Mouse (Mus musculus) neutrophil, adult 5-6 weeks (primary cell): ENCODE measurements around the gene Zfp462. TPM values are rescaled to one million over a fixed set of nuclear protein-coding genes. Genes with fewer than 3 reads are reported as not detected.

Source experiments
- ATAC-seq: fragments of 151-379, 151-347 bp; 2 replicates; pipeline ENCODE4 v1.8.0; 2017; ENCODE audit warnings: mild to moderate bottlenecking, moderate TSS enrichment; ENCODE audit not compliant: insufficient number of reproducible peaks, poor library complexity, low FRiP score, severe bottlenecking; ENCODE audit errors: extremely low read depth
- total RNA-seq: library from RNA; stranded (forward); fragments of 200-1000 nt; gene quantifications from 2 replicates; pipeline ENCODE4 v1.2.3, GENCODE M21; 2017

The Zfp462 gene
- total RNA-seq, 1 experiment from 2014 or later = not detected

DNA sequence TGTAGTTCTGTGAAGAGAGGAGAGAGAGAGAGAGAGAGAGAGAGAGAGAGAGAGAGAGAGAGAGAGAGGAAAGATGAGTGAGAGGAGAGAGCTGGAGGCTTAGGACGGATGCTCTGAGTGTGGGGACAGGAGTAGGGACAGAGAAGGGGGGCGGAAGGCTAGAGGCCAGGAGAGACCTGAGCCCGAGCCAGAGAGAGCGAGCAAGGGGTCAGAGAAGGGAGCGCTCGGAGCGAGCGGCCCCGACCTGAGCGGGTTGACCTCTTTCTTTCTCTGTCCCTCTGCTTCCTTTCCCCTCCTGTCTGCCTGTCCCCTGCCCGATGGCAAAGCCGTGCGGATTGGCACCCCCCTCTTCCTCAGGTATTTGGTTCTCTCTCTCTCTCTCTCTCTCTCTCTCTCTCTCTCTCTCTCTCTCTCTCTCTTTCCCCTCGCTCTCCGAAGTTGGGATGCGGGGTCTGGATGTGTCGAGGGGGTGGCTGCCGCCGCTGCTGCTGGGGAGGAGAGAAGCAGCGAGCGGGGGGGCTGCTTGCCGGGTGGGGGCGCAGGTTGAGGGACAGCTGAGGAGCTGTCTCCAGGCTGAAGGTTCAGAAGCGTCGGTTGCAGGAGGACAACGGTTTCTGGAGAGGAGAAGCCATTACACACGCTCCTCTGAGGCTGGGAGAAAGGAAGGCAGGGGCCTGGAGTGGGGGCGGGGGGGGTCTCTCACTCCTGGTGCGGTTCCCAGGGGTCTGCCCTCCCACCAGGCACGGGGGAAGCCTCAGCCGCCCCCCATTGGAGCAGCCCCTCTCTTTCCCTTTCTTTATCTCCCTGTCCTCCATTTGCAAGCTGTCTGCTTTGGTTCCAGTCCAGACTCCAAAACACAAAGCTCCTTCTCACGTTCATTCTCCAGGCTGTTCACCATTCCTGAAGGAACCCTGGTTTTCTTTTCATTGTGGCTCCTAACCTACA lies 4.0 kb downstream of the Zfp462 start:
- no peak for ATAC-seq

DNA sequence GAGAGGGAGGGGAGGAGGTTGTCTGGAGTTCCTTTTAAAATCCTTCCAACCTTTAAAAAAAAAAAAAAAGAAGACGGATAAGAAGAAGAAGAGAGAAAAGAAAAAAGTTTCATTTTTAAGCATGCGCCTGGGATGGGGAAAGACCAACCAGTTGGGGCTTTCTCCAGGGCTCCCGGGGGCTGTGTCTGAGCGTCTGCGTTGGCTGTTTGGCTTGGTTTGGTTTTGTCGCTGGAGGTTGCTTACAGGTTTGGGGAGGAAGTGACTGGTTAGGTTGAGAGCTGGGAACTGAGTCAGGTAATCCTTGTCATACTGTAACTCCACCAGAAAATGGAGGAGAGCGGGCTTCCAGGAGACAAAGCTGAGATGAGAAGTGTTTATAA lies 4.7 kb downstream of the Zfp462 start:
- no peak for ATAC-seq

- no peak for ATAC-seq
Observed at GRCm38 (mm10) chr4:54950136-54950535, 5.3 kb downstream of the Zfp462 start.

GRCm38 (mm10) chr4:54950866-54951265 lies 6.0 kb downstream of the Zfp462 start:
- ATAC-seq = no peak

GRCm38 (mm10) chr4:54953657-54954395 lies 9.0 kb downstream of the Zfp462 start:
- no peak for ATAC-seq

GRCm38 (mm10) chr4:54954455-54954854 lies 9.6 kb downstream of the Zfp462 start:
- no peak for ATAC-seq

- no peak for ATAC-seq
Observed at GRCm38 (mm10) chr4:54960776-54961175, 15.9 kb downstream of the Zfp462 start.

- no peak for ATAC-seq
Observed at GRCm38 (mm10) chr4:54962141-54962540, 17.3 kb downstream of the Zfp462 start.

GRCm38 (mm10) chr4:54963551-54963950 lies 18.7 kb downstream of the Zfp462 start:
- ATAC-seq = no peak

- ATAC-seq = no peak
Observed at GRCm38 (mm10) chr4:54965169-54965695, 20.4 kb downstream of the Zfp462 start.

- ATAC-seq = no peak
Observed at GRCm38 (mm10) chr4:54966161-54966806, 21.4 kb downstream of the Zfp462 start.

- no peak for ATAC-seq
Observed at GRCm38 (mm10) chr4:54967166-54967565, 22.3 kb downstream of the Zfp462 start.

- no peak for ATAC-seq
Observed at GRCm38 (mm10) chr4:54967721-54968120, 22.9 kb downstream of the Zfp462 start.

- no peak for ATAC-seq
Observed at GRCm38 (mm10) chr4:54969671-54970295, 24.9 kb downstream of the Zfp462 start.

DNA sequence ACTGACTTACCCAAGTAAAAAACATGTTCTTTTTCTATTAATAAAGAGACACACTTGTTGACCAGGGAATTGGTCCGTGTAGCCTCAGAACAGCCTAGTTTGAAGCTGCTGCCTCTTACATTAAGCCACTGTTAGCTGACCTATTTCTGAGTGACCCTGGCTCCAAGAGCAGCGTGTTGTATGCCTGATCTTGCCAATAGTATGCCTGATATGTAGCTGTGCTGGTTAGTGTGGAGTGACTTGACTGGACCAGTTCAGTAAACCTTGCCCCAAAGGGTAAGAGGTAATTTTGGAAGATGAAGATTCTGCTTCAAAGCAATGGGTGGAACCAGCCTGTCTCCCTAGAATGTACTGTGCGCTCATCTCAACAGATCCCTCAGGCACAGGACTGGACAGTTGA lies 26.5 kb downstream of the Zfp462 start:
- no peak for ATAC-seq

GRCm38 (mm10) chr4:54972096-54972495 lies 27.2 kb downstream of the Zfp462 start:
- ATAC-seq = no peak

DNA sequence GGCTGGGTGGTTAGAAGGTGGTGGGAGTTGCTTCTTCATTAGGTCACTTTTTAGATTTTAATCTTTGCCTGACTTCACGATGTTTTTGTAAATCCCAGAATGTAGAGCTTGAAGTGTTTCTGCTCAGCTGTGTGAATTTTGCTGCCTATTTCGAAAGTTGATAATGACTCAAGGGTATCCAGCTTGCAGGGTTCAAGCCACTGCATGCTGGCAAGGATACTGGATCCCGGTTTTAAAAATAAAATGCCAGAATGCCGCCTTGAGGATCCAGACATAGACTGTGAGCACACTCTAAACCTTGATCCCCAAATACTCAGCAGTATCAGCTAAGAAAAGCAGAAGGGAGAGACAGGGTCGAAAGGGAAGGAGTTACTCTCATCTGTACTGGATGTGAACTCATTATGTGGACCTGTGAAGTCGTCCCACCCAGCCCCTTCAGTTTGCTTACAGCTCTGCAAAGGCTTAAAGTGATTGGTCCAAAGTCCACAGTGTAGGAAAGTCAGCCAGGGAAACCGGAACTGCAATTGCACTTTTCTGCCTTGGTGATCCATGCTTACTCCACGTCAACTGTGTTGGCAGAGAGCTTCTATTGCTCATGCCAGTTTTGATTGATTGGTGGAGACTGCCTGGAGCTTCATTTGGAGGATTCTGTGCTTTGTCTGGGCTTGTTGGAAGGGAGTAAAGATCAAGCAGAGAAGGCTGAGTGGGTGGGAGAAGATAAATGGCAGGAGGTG lies 28.1 kb downstream of the Zfp462 start:
- no peak for ATAC-seq

GRCm38 (mm10) chr4:54979771-54980472 lies 35.1 kb downstream of the Zfp462 start:
- no peak for ATAC-seq
